Mouse (Mus musculus) neural tube, embryonic 15.5 days (tissue): ENCODE data around the gene Itgbl1. TPM values are rescaled to one million over a fixed set of nuclear protein-coding genes. Genes with fewer than 3 reads are reported as not detected.

Experiments used
- ATAC-seq: fragments of 200-750 bp; cut with Nextera tagmentation; 2 replicates; pipeline ENCODE4 v1.8.0; 2017; ENCODE audit warnings: mild to moderate bottlenecking, moderate TSS enrichment, moderate library complexity; ENCODE audit not compliant: low FRiP score
- H3K27ac ChIP-seq: fragments of 300-500 bp; sonication (generic); replicated peaks from 2 replicates; pipeline ENCODE4 v1.5.1; 2015; ENCODE audit warnings: mild to moderate bottlenecking, inconsistent platforms
- H3K27me3 ChIP-seq: fragments of 300-500 bp; sonication (generic); replicated peaks from 2 replicates; pipeline ENCODE4 v1.6.1; 2015; ENCODE audit warnings: inconsistent platforms
- H3K36me3 ChIP-seq: fragments of 300-500 bp; sonication (generic); 2 replicates; pipeline ENCODE4 v1.6.1; 2015; ENCODE audit warnings: inconsistent platforms
- H3K4me1 ChIP-seq: fragments of 300-500 bp; sonication (generic); 2 replicates; pipeline ENCODE4 v1.6.1; 2015; ENCODE audit warnings: inconsistent platforms
- H3K4me2 ChIP-seq: fragments of 300-500 bp; sonication (generic); 2 replicates; pipeline ENCODE4 v1.6.1; 2015; ENCODE audit warnings: inconsistent platforms, mild to moderate bottlenecking, moderate library complexity
- H3K4me3 ChIP-seq: fragments of 300-500 bp; sonication (generic); replicated peaks from 2 replicates; pipeline ENCODE4 v1.5.1; 2015; ENCODE audit warnings: mild to moderate bottlenecking, inconsistent platforms
- H3K9ac ChIP-seq: fragments of 300-500 bp; sonication (generic); replicated peaks from 2 replicates; pipeline ENCODE4 v1.6.1; 2015; ENCODE audit warnings: mild to moderate bottlenecking, inconsistent platforms
- H3K9me3 ChIP-seq: fragments of 300-500 bp; sonication (generic); replicated peaks from 2 replicates; pipeline ENCODE4 v1.6.1; 2016; ENCODE audit warnings: inconsistent platforms
- WGBS: fragments of 180-500 bp; shearing (Covaris S2); methylation state at CpG from one replicate; pipeline ENCODE4 v1.1.7; 2015; ENCODE audit warnings: mixed read lengths; 5-methylcytosine and 5-hydroxymethylcytosine counted together
- polyA plus RNA-seq: library from polyadenylated mRNA; unstranded; fragments of >200 nt; fragmentation: Nextera tagmentation; extraction: Ambion mirVana; gene quantifications from 2 replicates; pipeline ENCODE4 v1.2.1, GENCODE M21; 2015

Gene Itgbl1
- polyA plus RNA-seq, 1 experiment from 2014 or later, result 4.4 TPM

DNA sequence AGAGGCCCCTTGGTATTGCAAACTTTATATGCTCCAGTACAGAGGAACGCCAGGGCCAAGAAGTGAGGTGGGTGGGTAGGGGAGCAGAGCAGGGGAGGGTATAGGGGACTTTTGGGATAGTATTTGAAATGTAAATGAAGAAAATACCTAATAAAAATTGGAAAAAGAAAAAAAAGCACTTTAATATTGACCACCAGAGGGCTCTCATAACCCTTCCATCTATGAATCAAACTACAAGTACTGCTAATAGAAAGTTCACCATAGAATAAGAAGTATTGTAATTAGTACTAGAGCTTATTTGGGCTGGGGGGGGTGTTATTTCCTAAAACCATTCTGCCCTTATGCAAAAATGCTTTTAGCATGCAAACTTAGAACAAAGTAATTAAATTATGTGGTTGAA, 91.2 kb downstream of the Itgbl1 start:
- H3K27me3 ChIP-seq, result no peaks in the 10 kb centered on the region
- no peak overlapping the region for H3K27ac ChIP-seq
- ATAC-seq, result no peak
- H3K9ac ChIP-seq, result no peak overlapping the region
- H3K4me3 ChIP-seq, result no peak overlapping the region
- no peaks in the 10 kb centered on the region for H3K4me1 ChIP-seq
- H3K9me3 ChIP-seq, result no peaks in the 10 kb centered on the region
- WGBS, result 74% methylated on average over 1 of the region's 1 CpGs
- no peaks in the 10 kb centered on the region for H3K36me3 ChIP-seq
- no peak overlapping the region for H3K4me2 ChIP-seq

DNA sequence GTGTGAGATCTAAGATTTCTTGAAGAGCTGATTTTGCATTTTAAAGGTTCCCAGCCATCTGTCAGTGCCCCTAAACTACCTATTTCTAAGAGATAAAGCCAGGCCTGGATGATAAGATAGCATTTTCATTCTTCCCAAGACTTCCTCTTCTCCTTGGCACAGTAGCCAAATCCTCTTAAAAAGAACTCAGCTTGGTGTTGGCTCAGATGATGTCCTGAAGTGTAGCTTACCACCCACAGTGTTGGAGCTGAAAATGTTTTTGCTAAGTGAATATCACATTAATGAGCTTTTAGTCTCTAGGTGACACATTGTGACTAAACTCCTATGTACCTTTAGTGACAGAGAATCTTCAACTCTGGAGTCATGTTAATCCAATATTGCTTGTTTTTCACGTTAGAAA, 99.8 kb downstream of the Itgbl1 start:
- Histone ChIP-seq H3K27ac (no peak overlapping the region), H3K36me3 (no peaks in the 10 kb centered on the region), H3K4me2 (no peak overlapping the region), H3K9me3 (no peaks in the 10 kb centered on the region), H3K4me3 (no peak overlapping the region), H3K27me3 (no peaks in the 10 kb centered on the region), H3K4me1 (no peaks in the 10 kb centered on the region), H3K9ac (no peak overlapping the region)
- ATAC-seq, result no peak
- WGBS, result 81% methylated on average over 1 of the region's 1 CpGs

DNA sequence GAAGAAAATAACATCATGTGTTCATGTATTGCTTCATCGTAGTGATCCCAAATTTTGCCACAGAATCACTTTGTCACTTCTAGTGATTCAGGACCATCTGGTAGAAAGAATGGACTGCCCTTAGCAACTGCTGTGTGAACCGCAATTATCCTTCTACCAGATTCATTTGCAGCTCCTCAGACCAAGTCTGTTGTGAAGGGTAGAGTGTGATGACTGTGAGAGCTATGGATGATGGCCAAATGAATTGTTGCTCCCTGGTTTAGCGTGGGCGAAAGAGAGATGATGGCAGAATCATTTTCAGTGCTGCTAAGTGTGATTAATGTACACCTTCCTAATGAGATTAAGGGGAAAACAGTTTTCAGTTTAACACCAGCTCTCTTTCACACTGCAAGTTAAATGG, 100.3 kb downstream of the Itgbl1 start:
- 83% methylated on average over 4 of the region's 4 CpGs for WGBS
- ATAC-seq, result no peak
- Histone ChIP-seq H3K4me2 (no peak overlapping the region), H3K36me3 (no peaks in the 10 kb centered on the region), H3K27ac (no peak overlapping the region), H3K27me3 (no peaks in the 10 kb centered on the region), H3K9ac (no peak overlapping the region), H3K9me3 (no peaks in the 10 kb centered on the region), H3K4me1 (no peaks in the 10 kb centered on the region), H3K4me3 (no peak overlapping the region)

DNA sequence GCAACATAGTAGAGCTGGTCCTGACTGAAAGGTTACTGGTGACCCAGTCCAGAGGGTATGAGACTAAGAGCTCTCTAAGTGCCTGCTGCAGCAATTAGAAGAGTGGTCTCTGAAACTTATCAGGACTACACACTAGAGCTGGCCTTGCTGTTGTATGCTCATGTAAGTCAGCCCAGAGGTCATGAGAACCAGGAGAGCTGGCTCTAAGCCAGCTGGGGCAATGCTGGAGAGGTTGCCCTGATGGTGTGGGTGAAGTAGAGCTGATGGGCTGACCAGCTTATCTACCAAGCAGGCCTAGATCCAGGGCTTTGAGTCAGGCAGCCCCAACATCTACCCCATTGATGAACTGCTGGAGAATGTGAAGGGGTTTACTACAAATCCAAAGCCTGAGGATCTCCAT, 142.0 kb downstream of the Itgbl1 start:
- no peak overlapping the region for H3K27ac ChIP-seq
- no peaks in the 10 kb centered on the region for H3K4me1 ChIP-seq
- ATAC-seq, result no peak
- H3K36me3 ChIP-seq, result no peaks in the 10 kb centered on the region
- no peaks in the 10 kb centered on the region for H3K27me3 ChIP-seq
- no peaks in the 10 kb centered on the region for H3K9me3 ChIP-seq
- H3K9ac ChIP-seq, result no peak overlapping the region
- no peak overlapping the region for H3K4me3 ChIP-seq
- no peak overlapping the region for H3K4me2 ChIP-seq

DNA sequence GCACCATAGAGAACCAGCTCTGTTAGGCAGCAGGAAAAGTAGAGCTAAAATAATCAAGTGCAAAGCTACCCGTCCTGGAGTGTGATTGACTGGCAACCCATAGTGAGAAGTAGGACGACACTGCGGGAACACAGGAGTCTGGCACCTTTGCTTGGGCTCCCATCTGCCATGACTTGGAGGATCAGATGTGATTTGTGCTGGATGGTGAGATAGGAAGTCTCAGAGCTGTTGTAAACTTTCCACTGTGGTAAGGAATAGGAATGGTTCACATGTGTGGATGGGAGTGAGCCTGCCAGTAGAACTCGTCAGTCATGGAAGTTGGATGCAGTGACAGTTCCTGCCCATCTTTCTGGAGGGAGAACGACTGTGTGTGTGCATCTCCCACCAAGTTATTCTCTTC, 177.9 kb downstream of the Itgbl1 start:
- no peak overlapping the region for H3K4me2 ChIP-seq
- H3K36me3 ChIP-seq, result no peaks in the 10 kb centered on the region
- WGBS, result 82% methylated on average over 5 of the region's 5 CpGs
- no peak overlapping the region for H3K9ac ChIP-seq
- H3K9me3 ChIP-seq, result no peaks in the 10 kb centered on the region
- no peak for ATAC-seq
- no peaks in the 10 kb centered on the region for H3K4me1 ChIP-seq
- no peak overlapping the region for H3K27ac ChIP-seq
- no peaks in the 10 kb centered on the region for H3K27me3 ChIP-seq
- H3K4me3 ChIP-seq, result no peak overlapping the region

DNA sequence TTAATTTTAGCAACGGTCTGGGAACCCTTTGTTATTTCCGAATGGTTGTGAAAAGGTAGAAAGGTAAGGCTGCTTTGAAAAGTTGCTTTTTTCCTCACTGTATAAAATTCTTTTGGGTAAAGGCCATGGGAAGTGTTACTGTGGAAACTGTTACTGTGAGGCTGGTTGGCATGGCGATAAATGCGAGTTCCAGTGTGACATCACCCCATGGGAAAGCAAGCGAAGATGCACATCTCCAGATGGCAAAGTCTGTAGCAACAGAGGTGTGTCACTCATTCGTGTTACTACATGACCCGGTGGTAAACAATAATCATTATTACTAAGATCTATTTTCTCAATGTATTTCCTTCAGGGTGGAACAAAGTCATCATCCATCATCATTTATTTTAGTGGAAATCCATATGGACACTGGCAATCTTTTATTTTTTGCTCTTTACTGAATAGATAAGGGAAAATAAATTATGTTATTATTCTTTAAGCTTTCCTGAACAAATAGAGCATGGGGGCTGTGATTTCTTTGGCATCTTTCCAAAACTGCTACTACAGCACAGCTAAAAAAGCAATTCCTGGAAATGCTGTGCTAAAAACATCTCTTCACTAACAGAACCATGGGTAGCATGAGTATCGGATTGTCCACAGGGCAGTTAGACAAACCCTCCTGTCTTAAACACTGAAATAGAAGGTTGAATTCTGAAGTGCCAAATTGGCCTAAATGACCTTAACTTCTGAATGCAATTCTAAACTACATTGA, 184.1 kb downstream of the Itgbl1 start:
- H3K9me3 ChIP-seq, result no peaks in the 10 kb centered on the region
- no peak overlapping the region for H3K27ac ChIP-seq
- 44% methylated on average over 8 of the region's 8 CpGs for WGBS

DNA sequence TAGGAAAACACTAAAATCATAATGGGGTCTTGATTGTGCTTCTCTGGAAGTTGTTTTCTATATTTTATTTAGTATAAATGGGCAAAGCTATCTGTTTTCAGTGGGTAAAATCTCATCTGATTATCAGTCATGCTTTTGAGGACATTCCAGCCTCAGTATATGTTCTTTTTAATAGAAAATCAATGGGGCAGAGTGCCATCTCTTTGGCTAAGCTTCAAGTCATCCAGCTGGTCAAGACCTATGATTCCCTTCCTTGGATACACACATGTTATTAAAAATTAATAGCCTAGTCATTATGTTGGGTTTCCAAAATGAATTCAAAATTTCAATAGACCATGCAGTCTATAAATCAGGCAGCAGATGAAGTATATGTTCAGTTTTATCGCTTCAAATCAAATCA, 204.8 kb downstream of the Itgbl1 start:
- ATAC-seq, result no peak
- Histone ChIP-seq H3K27me3 (no peaks in the 10 kb centered on the region), H3K9me3 (no peaks in the 10 kb centered on the region), H3K9ac (no peak overlapping the region), H3K4me2 (no peak overlapping the region), H3K27ac (no peak overlapping the region), H3K4me3 (no peak overlapping the region), H3K4me1 (no peaks in the 10 kb centered on the region), H3K36me3 (no peaks in the 10 kb centered on the region)
- WGBS, result 71% methylated on average over 1 of the region's 1 CpGs

More for the DNA sequence above, 184.1 kb downstream of the Itgbl1 start:
- Histone ChIP-seq H3K27me3 (no peaks in the 10 kb centered on the region), H3K4me1 (no peaks in the 10 kb centered on the region), H3K4me3 (no peak overlapping the region), H3K9ac (no peak overlapping the region), H3K36me3 (no peaks in the 10 kb centered on the region), H3K4me2 (no peak overlapping the region)
- ATAC-seq, result peak; percentile 79

DNA sequence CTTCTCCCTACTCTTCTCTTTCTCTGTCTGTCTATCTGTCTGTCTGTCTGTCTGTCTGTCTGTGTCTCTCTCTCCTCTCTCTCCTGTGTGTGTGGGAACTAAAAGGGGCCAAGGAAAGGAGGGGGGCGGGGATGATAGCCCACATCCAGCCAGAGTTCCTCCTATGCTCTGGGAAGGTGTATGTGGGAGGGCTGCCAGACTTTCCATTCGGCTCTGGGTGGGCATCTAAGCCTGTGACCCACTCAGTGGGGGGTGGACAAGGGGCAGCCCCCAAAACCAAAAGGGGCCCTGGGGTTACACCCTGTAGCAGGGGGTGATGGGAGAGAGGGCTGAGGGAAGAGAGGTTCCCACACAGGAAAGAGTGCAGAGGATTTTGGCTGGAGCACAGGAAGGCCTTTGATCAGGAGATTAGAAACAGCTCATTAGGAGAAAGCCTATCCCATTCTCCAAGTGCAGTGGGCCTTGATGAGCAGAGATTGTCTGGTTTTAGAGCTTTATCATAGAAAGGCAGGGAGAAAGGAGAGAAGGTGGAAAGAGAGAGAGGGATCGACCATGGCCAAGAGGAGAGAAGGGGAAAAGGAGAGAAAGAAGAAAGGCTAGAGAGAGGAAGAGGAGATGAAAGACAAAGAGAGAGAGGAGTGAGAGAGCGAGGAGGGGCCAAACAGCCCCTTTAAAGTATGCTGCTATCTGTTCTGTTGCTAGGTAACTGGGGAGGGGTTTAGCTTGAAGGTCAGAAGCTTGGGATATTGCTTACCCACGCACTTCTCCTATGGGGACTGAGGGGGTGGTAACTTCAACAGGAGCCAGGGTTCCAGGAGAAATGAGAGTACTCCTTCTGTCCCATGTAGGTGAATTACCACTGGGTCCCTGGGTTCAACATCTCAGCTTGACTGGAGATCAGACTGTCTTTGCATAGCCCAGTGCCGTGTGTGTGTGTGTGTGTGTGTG, 206.3 kb downstream of the Itgbl1 start:
- Histone ChIP-seq H3K4me3 (no peak overlapping the region), H3K27ac (no peak overlapping the region), H3K9me3 (no peaks in the 10 kb centered on the region), H3K36me3 (no peaks in the 10 kb centered on the region), H3K9ac (no peak overlapping the region), H3K4me2 (no peak overlapping the region), H3K4me1 (no peaks in the 10 kb centered on the region), H3K27me3 (no peaks in the 10 kb centered on the region)
- no peak for ATAC-seq
- WGBS, result 48% methylated on average over 6 of the region's 6 CpGs

DNA sequence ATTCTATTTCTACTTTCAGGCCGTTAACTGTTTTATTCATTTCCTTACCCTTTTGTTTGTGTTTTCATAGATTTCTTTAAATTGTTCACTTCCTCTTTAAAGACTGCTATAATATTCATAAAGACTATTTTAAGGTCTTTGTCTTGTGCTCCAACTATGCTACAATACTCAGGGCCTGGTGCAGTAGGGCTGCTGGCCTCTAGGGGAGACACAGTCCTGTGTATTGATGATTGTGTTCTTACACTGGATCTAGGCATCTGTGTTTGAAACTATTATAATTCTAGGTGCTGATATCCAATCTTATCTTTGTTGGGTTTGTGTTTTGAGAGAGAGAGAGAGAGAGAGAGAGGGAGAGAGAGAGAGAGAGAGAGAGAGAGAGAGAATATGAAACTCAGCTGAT, 268.1 kb downstream of the Itgbl1 start:
- H3K9me3 ChIP-seq, result no peaks in the 10 kb centered on the region
- WGBS, result 95% methylated on average over 1 of the region's 1 CpGs
- no peak overlapping the region for H3K27ac ChIP-seq
- H3K4me1 ChIP-seq, result no peaks in the 10 kb centered on the region
- no peaks in the 10 kb centered on the region for H3K36me3 ChIP-seq
- no peak overlapping the region for H3K4me3 ChIP-seq
- H3K27me3 ChIP-seq, result no peaks in the 10 kb centered on the region
- no peak overlapping the region for H3K4me2 ChIP-seq
- H3K9ac ChIP-seq, result no peak overlapping the region
- no peak for ATAC-seq

DNA sequence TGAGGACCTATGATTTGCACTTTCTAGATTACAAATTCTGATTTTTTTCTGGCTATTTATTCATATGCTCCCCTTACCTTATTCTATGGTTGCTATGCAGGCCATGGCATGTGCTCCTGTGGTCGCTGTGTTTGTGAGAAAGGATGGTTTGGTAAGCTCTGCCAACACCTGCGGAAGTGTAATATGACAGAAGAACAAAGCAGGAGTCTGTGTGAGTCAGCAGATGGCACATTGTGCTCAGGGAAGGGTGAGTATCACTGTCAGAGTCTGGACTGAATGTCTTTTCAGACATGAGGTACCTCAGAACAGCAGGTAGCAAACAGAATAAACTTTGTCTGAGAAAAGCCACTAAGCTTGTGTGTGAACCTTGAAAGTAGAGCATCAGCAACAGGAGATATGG, 306.8 kb downstream of the Itgbl1 start:
- no peaks in the 10 kb centered on the region for H3K4me1 ChIP-seq
- no peak overlapping the region for H3K4me2 ChIP-seq
- no peaks in the 10 kb centered on the region for H3K9me3 ChIP-seq
- WGBS, result 65% methylated on average over 2 of the region's 2 CpGs
- no peak overlapping the region for H3K9ac ChIP-seq
- no peaks in the 10 kb centered on the region for H3K36me3 ChIP-seq
- H3K4me3 ChIP-seq, result no peak overlapping the region
- H3K27ac ChIP-seq, result no peak overlapping the region
- no peaks in the 10 kb centered on the region for H3K27me3 ChIP-seq
- no peak for ATAC-seq

DNA sequence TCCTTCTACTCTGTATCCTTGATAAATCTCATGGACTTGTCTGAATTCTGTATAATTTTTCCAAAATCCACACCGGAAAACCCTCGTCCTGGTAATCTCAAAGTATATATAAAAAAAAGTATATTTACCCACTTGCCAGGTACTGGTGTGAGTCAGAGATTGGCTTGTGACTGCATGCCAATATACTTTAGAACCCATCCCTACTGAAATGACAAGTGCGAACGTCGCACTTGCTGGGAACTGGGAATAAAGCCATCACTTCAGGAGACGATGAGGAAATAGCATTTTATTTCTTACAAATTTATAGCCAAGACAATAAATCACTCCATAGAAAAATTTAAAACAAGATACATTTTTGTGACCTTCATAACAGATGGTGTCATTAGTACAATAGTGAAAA, 308.2 kb downstream of the Itgbl1 start:
- no peak for ATAC-seq
- H3K9me3 ChIP-seq, result no peaks in the 10 kb centered on the region
- H3K4me1 ChIP-seq, result no peaks in the 10 kb centered on the region
- H3K36me3 ChIP-seq, result no peaks in the 10 kb centered on the region
- H3K9ac ChIP-seq, result no peak overlapping the region
- H3K4me3 ChIP-seq, result no peak overlapping the region
- H3K4me2 ChIP-seq, result no peak overlapping the region
- H3K27me3 ChIP-seq, result no peaks in the 10 kb centered on the region
- no peak overlapping the region for H3K27ac ChIP-seq
- 76% methylated on average over 6 of the region's 6 CpGs for WGBS

DNA sequence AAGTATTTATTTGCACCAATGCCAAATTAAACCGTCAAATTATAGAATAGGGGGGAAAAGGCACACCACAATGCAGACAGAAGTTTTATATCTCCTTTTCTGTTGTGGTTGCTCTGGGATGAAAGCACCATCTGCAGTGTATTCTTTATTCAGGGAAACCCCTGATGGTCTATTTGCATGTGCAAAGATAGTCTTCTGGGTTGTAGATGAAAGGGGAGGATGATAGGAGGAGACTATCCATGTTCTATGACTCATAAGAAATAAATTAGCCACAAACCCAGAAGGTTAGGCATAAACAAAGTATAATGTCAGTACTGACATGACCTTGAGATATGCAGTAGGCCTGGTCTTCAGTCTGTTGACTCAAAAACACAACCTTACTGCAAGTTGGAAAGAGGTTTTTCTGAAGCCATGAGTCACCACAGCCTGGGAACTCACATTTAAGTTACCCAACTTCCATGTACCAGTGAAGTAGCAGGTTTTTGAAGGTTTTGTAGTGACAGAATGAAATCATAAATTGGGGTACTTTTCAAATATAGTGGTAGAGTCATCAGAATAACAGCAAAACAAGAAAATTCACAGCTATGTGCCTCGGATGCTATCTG, 330.9 kb downstream of the Itgbl1 start:
- H3K4me3 ChIP-seq, result no peak overlapping the region
- no peak overlapping the region for H3K9ac ChIP-seq
- WGBS, result 61% methylated on average over 2 of the region's 2 CpGs
- no peaks in the 10 kb centered on the region for H3K9me3 ChIP-seq
- no peaks in the 10 kb centered on the region for H3K36me3 ChIP-seq
- H3K27me3 ChIP-seq, result no peaks in the 10 kb centered on the region
- no peak overlapping the region for H3K4me2 ChIP-seq
- no peaks in the 10 kb centered on the region for H3K4me1 ChIP-seq
- H3K27ac ChIP-seq, result no peak overlapping the region
- no peak for ATAC-seq
